ENCODE assay signal across 1 mouse cellular context in genomic region chr7:30820854-30821445, GRCm38 (mm10).
TF ChIP-seq lines count a peak whose summit lies in the region.

No protein-coding gene starts in this region.

TF ChIP-seq in MEL, 35 proteins besides CTCF, POLR2A, EP300 and RAD21 (continued from another document):
- TF ChIP-seq CHD1 (IDR thresholded peaks at IDR 0.05; ENCODE audit: low read depth, low read length) (no peak), UBTF (IDR thresholded peaks at IDR 0.05; ENCODE audit: borderline replicate concordance, insufficient read depth, low read depth, low read length) (no peak), USF1 (IDR thresholded peaks at IDR 0.05; ENCODE audit: low read depth, low read length) (peak; percentile 86), MXI1 (IDR thresholded peaks at IDR 0.05; ENCODE audit: low read depth, low read length) (no peak), MYC (IDR thresholded peaks at IDR 0.05; ENCODE audit: low read depth, low read length) (no peak)
